Mouse (Mus musculus): ENCODE data around the gene Slc15a3.

The Slc15a3 gene

GRCm38 (mm10) chr19:10869886-10870527 is 30.5 kb downstream of the Slc15a3 start, which contains the start of gene Tmem132a:
Gene Tmem132a, minus strand, starts transcription at chr19:10869940.
- peak; percentile 45 to 66 for DNase-seq

DNA sequence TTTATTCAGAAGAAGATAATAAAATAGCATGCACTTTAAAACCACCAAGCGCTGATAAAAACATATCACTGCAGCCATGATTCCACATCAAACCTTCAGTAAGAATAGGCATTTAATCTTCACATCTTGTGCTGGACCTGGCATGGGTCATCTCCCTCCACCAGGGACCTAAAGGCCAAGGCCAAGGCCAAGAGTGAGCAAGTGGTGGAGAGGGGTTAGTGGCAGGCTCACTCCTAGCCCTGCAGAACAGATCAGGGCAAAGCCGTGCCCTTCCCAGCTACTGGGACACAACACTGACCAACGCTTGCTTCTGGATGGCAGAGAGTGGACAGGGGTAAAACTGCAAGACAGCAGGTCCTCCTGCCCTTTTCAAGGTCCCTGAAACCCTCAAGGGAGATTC is 31.1 kb downstream of the Slc15a3 start:
- no peak for DNase-seq

DNA sequence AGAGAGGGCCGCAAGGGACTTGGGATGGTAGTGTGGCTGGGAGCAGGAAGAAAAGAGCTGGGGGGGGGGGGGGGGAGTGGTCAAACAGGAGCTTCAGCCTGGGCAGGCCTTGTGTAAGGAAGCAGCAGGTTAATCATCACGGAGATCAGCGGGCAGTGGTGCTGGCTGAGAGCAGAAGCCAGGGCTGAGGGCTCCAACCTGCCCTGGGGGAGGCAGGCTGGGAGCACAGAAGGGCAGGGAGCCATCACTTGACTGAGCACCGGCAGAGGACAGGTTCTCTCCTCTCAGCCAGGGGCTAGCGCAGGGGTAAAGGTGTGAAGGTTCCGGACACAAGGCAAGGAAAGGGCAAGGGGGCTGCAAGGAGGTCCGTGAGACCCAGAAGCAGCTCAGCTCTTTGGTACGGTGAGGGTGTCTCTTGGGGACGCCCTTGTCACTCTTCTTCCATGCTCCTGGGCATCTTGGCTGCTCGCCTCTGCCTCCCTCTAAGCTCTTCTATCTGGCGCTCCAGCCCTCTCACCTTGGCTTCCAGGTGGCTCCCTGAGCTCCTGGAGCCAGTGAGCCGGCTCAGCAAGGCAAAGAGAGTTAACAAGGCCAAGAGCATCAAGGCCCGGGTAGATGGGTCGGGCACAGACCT is 31.9 kb downstream of the Slc15a3 start:
- no peak for DNase-seq

DNA sequence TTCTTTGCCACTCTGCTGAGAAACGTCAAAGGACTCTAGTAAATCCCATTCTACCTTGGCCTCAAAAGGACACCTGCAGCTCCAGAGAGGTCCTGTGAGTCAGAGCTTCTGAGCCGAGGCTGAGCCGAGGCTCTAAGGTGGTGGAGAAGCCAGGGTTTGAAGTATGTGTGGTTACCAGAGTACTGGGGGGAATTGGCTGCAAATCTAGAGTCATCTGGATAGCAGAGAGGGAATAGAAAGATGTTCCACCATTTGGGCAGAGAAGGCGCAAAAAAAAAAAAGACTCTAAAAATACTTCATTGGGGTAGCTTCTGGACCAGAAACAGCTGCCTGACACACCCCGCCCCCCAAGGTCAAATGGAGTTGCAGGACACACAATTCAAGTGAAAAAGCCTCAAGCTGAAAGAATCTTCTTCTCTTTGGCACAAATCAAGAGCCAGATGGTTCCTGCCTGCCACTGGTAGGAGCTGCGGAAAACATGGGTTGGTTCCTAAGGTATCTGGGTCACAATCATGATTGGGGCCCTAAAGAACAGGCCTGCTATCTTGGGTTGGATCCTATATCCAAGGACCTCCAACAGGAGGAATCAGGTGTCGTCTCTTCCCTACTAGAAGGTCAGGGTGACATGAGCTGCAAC is 38.8 kb downstream of the Slc15a3 start:
- peak in 1 of 2 experiments; percentile 32 for DNase-seq

- peak; percentile 84 to 85 for DNase-seq
These were observed 40.8 kb downstream of the Slc15a3 start for GRCm38 (mm10) chr19:10880085-10880974.

DNA sequence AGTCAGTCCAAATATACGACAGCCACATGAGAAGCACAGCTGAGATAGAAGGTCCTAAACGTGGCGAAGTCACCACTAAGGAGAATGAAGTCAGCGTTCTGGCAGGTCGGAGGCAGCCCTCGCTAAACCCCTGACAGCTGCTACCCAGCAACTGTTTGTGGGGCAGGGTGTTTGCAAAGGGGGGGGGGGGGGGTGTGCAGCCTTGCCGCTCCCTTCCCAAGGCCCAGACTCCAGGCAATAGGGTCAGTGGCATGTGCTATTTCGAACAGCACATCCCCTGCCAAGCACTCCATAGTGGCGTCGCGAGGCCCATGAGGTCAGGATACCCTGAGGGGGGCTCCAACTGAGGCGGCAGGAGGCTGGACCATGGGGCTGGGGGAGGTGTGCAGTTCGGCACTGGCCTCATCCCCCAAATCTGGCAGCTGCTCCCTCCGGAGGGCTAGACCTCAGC is 41.5 kb downstream of the Slc15a3 start:
- DNase-seq, result no peak

- peak; percentile 93 to 96 for DNase-seq
These were observed 42.1 kb downstream of the Slc15a3 start, which contains the start of gene Tmem109 for GRCm38 (mm10) chr19:10881426-10882154. Gene Tmem109, minus strand, starts transcription at chr19:10882001.

DNA sequence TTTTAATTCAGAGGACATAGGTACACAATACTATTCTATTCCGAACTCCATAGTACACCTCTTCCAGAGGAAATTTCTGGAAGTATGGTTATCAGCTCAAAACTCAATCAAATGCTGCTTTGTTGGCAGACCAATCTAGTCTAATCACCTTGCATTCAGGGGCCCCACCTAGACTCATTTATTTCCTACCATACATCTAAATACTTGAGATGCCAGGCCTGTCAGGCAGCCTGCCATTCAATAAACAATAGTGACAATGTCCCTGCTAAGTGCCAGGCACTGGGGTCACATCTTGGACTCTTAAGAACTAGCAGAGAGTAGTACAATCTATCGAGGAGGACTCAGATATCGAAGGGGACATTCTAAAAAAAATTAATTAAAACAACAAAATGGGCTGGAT is 52.7 kb downstream of the Slc15a3 start:
- DNase-seq, result peak in 1 of 2 experiments; percentile 29

DNA sequence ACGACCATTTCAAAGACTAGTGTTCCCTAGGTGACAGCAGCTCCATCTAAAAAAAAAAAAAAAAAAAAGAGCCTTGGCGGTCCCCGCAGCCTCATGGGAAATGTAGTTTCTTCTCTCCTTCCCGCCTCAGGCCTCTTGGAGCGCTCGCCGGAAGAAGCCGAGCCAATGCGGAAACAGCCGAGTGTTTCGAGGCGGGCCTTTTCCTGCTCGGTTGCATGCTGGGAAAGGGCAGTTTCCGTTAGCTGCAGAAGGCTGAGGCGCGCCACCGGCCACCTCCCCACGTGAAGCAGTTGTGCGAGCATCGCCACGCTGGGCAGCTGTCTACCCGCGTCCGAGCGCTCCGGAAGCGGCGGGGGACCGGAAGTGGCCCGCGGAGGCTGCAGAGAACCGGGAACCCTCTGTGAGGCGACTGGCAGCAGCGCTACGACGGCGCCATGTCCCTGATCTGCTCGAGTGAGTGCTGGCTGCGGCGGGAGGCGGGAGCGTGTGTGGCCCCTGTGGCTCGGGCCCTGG is 55.5 kb downstream of the Slc15a3 start, which contains the start of gene Prpf19:
Prpf19 (plus strand) TSS at position 216 of the 513 bp plus-strand sequence.
- DNase-seq, result peak; percentile 97 to 98

DNA sequence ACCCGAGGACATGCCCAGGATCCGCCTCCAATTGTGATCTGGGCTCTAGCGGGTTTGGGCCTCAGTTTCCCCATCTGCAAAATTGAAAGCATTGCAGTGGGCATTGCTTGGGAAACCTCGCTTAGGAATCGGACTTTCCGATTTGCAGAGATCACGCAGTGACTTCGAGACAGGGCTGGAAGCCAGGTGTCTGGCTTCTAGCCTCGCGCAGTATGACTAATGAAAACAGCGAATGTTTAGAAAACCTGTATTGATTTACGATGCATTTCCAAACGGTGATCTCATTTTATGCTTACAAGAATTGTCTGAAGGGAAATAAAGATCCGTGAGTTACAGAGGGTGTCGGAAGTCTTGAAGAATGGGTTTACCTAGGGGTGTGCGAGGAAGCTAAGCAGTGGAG is 56.2 kb downstream of the Slc15a3 start:
- no peak for DNase-seq

- no peak for DNase-seq
These were observed 57.3 kb downstream of the Slc15a3 start for GRCm38 (mm10) chr19:10896849-10897248.

GRCm38 (mm10) chr19:10897491-10897890 is 58.0 kb downstream of the Slc15a3 start:
- no peak for DNase-seq

- no peak for DNase-seq
These were observed 60.8 kb downstream of the Slc15a3 start for GRCm38 (mm10) chr19:10900315-10900714.

- no peak for DNase-seq
These were observed 61.5 kb downstream of the Slc15a3 start for GRCm38 (mm10) chr19:10901046-10901445.

DNA sequence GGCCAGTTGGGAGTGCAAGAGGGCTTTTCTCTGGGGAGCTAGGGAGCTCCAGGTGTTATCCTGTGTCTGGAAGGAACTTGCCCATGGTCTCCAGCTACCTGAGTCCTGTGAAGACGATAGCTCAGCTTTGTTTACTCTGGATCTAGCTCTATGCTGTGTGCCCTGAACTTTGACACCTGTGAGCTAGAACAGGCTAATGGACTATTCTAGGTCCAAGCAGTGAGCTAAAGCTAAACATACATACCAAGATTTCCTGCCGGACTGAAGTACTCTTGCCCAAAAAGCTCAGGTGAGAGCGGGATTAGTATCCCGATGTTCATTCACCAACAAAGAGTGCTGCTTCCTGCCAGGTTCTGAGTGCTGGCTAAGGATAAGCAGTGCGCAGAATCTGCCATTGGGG is 65.0 kb downstream of the Slc15a3 start:
- DNase-seq, result no peak

DNA sequence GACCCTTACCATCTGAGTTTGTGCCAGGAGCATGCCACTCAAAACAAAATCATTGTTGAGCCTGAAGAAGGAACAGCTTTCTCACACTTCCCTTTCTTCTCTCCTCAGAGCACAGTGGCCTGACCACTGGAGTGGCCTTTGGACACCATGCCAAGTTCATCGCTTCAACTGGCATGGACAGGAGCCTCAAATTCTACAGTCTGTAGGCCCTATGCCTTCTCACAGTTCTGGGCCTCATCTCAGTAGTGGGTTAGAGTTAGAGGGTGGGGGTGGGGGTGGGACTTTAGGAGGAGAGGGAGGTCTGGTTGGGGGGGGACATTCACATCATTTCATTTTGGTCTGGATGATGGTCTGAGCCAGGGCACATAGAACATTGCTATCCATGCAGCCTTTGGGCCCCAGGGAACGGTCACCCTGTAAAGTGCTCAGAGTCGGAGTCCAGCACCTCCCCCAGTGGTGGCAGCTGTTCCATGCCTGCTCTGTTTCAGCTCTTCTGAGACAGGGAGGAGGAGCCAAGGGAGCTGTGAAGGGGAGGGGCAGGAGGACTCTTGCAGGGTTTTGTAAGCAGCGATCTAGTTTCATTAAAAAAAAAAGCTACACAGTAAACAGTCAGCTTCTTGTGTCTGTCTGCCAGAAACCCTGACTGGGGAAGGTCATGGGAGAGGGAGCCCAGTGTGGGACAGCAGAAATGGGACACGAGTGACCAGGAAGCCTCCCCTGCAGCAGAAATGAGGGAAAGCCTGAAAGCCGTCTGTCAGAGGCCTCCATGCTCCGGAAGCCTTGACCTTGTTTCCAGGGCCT is 65.6 kb downstream of the Slc15a3 start:
- peak; percentile 78 to 83 for DNase-seq

DNA sequence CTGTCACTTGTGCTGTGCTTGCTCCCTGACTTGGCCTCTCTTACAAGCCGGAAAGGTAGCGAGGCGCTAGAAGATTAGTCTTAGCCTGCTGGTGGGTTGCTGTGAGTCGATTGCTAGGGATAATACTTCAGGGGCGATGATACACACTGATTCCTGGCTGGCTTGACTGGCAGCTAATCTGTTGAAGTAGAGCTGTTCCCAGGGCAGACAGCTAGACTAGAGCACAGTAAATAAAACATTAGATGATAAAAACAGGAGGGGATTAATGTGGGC is 66.1 kb downstream of the Slc15a3 start:
- no peak for DNase-seq

DNA sequence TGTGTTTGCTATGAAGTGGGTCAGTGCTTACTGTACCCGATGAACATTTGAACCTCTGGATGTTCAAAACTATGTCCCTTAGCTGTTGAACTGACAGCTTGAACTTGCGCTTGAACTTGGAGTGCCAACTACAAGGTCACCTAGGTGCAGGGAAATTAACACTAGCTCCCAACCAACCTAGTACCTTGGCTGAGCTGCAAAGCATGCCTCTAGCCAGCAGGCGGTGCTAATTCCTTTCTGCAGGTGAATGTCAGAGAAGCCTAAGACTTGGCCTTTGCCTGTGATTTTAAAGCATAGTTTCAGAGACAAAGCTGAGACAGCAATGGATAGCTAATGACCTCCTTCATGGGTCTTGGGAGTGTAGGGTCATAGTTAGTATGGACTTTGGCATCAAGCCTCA is 68.4 kb downstream of the Slc15a3 start:
- DNase-seq, result peak; percentile 33 to 46
